Mouse (Mus musculus): ENCODE measurements around the gene Stk40. TPM values are rescaled to one million over a fixed set of nuclear protein-coding genes. Genes with fewer than 3 reads are reported as not detected.
"Not testable (repeated sequence)": the region's sequence is repeated elsewhere in the genome, so short reads cannot be mapped to it uniquely, and the experiment has no call there.

The Stk40 gene
- polyA plus RNA-seq, 1 experiment from 2014 or later: 38.0 TPM

GRCm38 (mm10) chr4:126162544-126163066 is 58.8 kb downstream of the Stk40 start:
- Histone ChIP-seq H3K4me1 (ENCODE audit: insufficient read depth) (0 out of 2 replicates have a peak, but pooled peaks cover 6% of the 10 kb centered on the region), H3K9me3 (ENCODE audit: low read depth, low read length) (no peaks in the 10 kb centered on the region), H3K4me3 (ENCODE audit: low read depth, low read length) (peak overlapping the region; percentile 60), H3K27ac (ENCODE audit: low read depth) (peak overlapping the region; percentile 90), H3K27me3 (ENCODE audit: insufficient read depth, low read length) (no peaks in the 10 kb centered on the region), H3K9ac (peak overlapping the region; percentile 82), H3K36me3 (ENCODE audit: insufficient read depth) (peaks cover 22% of the 10 kb centered on the region), H3K4me2 (peak overlapping the region; percentile 99)
- DNase-seq (peak; percentile 95), ATAC-seq (ENCODE audit: insufficient read depth) (peak; percentile 93)
- no peak for TF ChIP-seq CTCF (IDR thresholded peaks at IDR 0.05; ENCODE audit: low read depth)
- 1% methylated on average over 44 of the region's 44 CpGs for WGBS

- Histone ChIP-seq H3K4me3 (ENCODE audit: low read depth, low read length) (peak within 1 kb of the TSS; percentile 60), H3K4me2 (peak within 1 kb of the TSS; percentile 99), H3K4me1 (ENCODE audit: insufficient read depth) (0 out of 2 replicates have a peak, but pooled peaks cover 6% of the 10 kb centered on the region), H3K27me3 (ENCODE audit: insufficient read depth, low read length) (no peaks in the 10 kb centered on the region), H3K9ac (peak within 1 kb of the TSS; percentile 82), H3K9me3 (ENCODE audit: low read depth, low read length) (no peaks in the 10 kb centered on the region), H3K36me3 (ENCODE audit: insufficient read depth) (peaks cover 28% of the 10 kb centered on the region), H3K27ac (ENCODE audit: low read depth) (peak within 1 kb of the TSS; percentile 90)
- DNase-seq (peak; percentile 43), ATAC-seq (ENCODE audit: insufficient read depth) (peak; percentile 44)
- TF ChIP-seq CTCF (IDR thresholded peaks at IDR 0.05; ENCODE audit: low read depth): no peak
- WGBS: 9% methylated on average over 22 of the region's 22 CpGs
These were observed 59.4 kb downstream of the Stk40 start, which contains the start of gene Sh3d21 for GRCm38 (mm10) chr4:126163067-126163659. Gene Sh3d21, minus strand, starts transcription at chr4:126163491.

GRCm38 (mm10) chr4:126163685-126164084 is 59.9 kb downstream of the Stk40 start:
- no peak for TF ChIP-seq CTCF (IDR thresholded peaks at IDR 0.05; ENCODE audit: low read depth)
- Histone ChIP-seq H3K4me2 (peak overlapping the region; percentile 99), H3K36me3 (ENCODE audit: insufficient read depth) (peaks cover 33% of the 10 kb centered on the region), H3K27me3 (ENCODE audit: insufficient read depth, low read length) (no peaks in the 10 kb centered on the region), H3K9ac (peak overlapping the region; percentile 82), H3K4me3 (ENCODE audit: low read depth, low read length) (peak overlapping the region; percentile 60; the same call in 1 of the 2 replicates), H3K9me3 (ENCODE audit: low read depth, low read length) (no peaks in the 10 kb centered on the region), H3K27ac (ENCODE audit: low read depth) (peak overlapping the region; percentile 90; the same call in 1 of the 2 replicates), H3K4me1 (ENCODE audit: insufficient read depth) (0 out of 2 replicates have a peak, but pooled peaks cover 6% of the 10 kb centered on the region)
- ATAC-seq (ENCODE audit: insufficient read depth) (no peak), DNase-seq (no peak)
- 46% methylated on average over 4 of the region's 4 CpGs for WGBS

- H3K9me3 ChIP-seq (ENCODE audit: low read depth, low read length); H3K4me3 ChIP-seq (ENCODE audit: low read depth, low read length); ATAC-seq (ENCODE audit: insufficient read depth); H3K4me2 ChIP-seq; H3K27me3 ChIP-seq (ENCODE audit: insufficient read depth, low read length); H3K4me1 ChIP-seq (ENCODE audit: insufficient read depth); H3K9ac ChIP-seq; DNase-seq; H3K27ac ChIP-seq (ENCODE audit: low read depth): not testable (repeated sequence)
- WGBS: 56% methylated on average over 8 of the region's 10 CpGs
- H3K36me3 ChIP-seq (ENCODE audit: insufficient read depth): peaks cover 47% of the 10 kb centered on the region
These were observed 61.3 kb downstream of the Stk40 start for GRCm38 (mm10) chr4:126165092-126165491.

- DNase-seq (no peak), ATAC-seq (ENCODE audit: insufficient read depth) (no peak)
- Histone ChIP-seq H3K9ac (no peak overlapping the region), H3K4me1 (ENCODE audit: insufficient read depth) (0 out of 2 replicates have a peak, but pooled peaks cover 6% of the 10 kb centered on the region), H3K27ac (ENCODE audit: low read depth) (no peak overlapping the region), H3K27me3 (ENCODE audit: insufficient read depth, low read length) (no peaks in the 10 kb centered on the region), H3K4me2 (no peak overlapping the region), H3K4me3 (ENCODE audit: low read depth, low read length) (no peak overlapping the region), H3K36me3 (ENCODE audit: insufficient read depth) (peaks cover 57% of the 10 kb centered on the region), H3K9me3 (ENCODE audit: low read depth, low read length) (no peaks in the 10 kb centered on the region)
- no peak for TF ChIP-seq CTCF (IDR thresholded peaks at IDR 0.05; ENCODE audit: low read depth)
- WGBS: 65% methylated on average over 3 of the region's 3 CpGs
These were observed 62.3 kb downstream of the Stk40 start for GRCm38 (mm10) chr4:126166084-126166483.

GRCm38 (mm10) chr4:126168851-126169250 is 65.1 kb downstream of the Stk40 start:
- TF ChIP-seq CTCF (IDR thresholded peaks at IDR 0.05; ENCODE audit: low read depth): no peak
- Histone ChIP-seq H3K4me3 (ENCODE audit: low read depth, low read length) (no peak overlapping the region), H3K4me1 (ENCODE audit: insufficient read depth) (no peaks in the 10 kb centered on the region), H3K4me2 (no peak overlapping the region), H3K9ac (no peak overlapping the region), H3K27ac (ENCODE audit: low read depth) (no peak overlapping the region), H3K36me3 (ENCODE audit: insufficient read depth) (peaks cover 84% of the 10 kb centered on the region), H3K27me3 (ENCODE audit: insufficient read depth, low read length) (no peaks in the 10 kb centered on the region), H3K9me3 (ENCODE audit: low read depth, low read length) (no peaks in the 10 kb centered on the region)
- DNase-seq: no peak
- 84% methylated on average over 6 of the region's 6 CpGs for WGBS
- no peak for ATAC-seq (ENCODE audit: insufficient read depth)

GRCm38 (mm10) chr4:126170737-126171136 is 67.0 kb downstream of the Stk40 start:
- not testable (repeated sequence) for H3K9me3 ChIP-seq (ENCODE audit: low read depth, low read length); H3K4me1 ChIP-seq (ENCODE audit: insufficient read depth); H3K27me3 ChIP-seq (ENCODE audit: insufficient read depth, low read length); H3K4me3 ChIP-seq (ENCODE audit: low read depth, low read length); ATAC-seq (ENCODE audit: insufficient read depth); H3K9ac ChIP-seq; H3K4me2 ChIP-seq; H3K27ac ChIP-seq (ENCODE audit: low read depth); DNase-seq
- WGBS: 92% methylated on average over 5 of the region's 5 CpGs
- H3K36me3 ChIP-seq (ENCODE audit: insufficient read depth): peaks cover 98% of the 10 kb centered on the region

Measured in lung, embryonic 14.5 days (tissue).